Mouse (Mus musculus) embryonic facial prominence, embryonic 13.5 days (tissue): ENCODE measurements around the gene Slc16a3. TPM values are rescaled to one million over a fixed set of nuclear protein-coding genes. Genes with fewer than 3 reads are reported as not detected.

Experiments
- ATAC-seq: fragments of 200-750 bp; cut with Nextera tagmentation; 2 replicates; pipeline ENCODE4 v1.8.0; 2017; ENCODE audit warnings: low read depth; ENCODE audit not compliant: insufficient number of reproducible peaks, insufficient read depth, low FRiP score, low TSS enrichment
- H3K27ac ChIP-seq: fragments of 300-500 bp; sonication (generic); 2 replicates; pipeline ENCODE4 v1.5.1; 2015; ENCODE audit warnings: moderate library complexity, mild to moderate bottlenecking, inconsistent platforms
- H3K27me3 ChIP-seq: fragments of 300-500 bp; sonication (generic); 2 replicates; pipeline ENCODE4 v1.6.1; 2015; ENCODE audit warnings: mild to moderate bottlenecking, inconsistent platforms
- H3K36me3 ChIP-seq: fragments of 300-500 bp; sonication (generic); 2 replicates; pipeline ENCODE4 v1.6.1; 2015; ENCODE audit warnings: mild to moderate bottlenecking, inconsistent platforms
- H3K4me1 ChIP-seq: fragments of 300-500 bp; sonication (generic); 2 replicates; pipeline ENCODE4 v1.6.1; 2015; ENCODE audit warnings: inconsistent platforms
- H3K4me2 ChIP-seq: fragments of 300-500 bp; sonication (generic); 2 replicates; pipeline ENCODE4 v1.6.1; 2015; ENCODE audit warnings: moderate library complexity, mild to moderate bottlenecking, inconsistent platforms
- H3K4me3 ChIP-seq: fragments of 300-500 bp; sonication (generic); 2 replicates; pipeline ENCODE4 v1.5.1; 2015; ENCODE audit warnings: mild to moderate bottlenecking, inconsistent platforms
- H3K9ac ChIP-seq: fragments of 300-500 bp; sonication (generic); 2 replicates; pipeline ENCODE4 v1.6.1; 2015; ENCODE audit warnings: mild to moderate bottlenecking, inconsistent platforms
- H3K9me3 ChIP-seq: fragments of 300-500 bp; sonication (generic); 2 replicates; pipeline ENCODE4 v1.6.1; 2016; ENCODE audit warnings: inconsistent platforms
- WGBS: fragments of 180-500 bp; shearing (Covaris S2); methylation state at CpG from one replicate; pipeline ENCODE4 v1.1.7; 2015; ENCODE audit warnings: mixed read lengths; 5-methylcytosine and 5-hydroxymethylcytosine counted together
- polyA plus RNA-seq: library from polyadenylated mRNA; unstranded; fragments of >200 nt; fragmentation: Nextera tagmentation; extraction: Ambion mirVana; gene quantifications from 2 replicates; pipeline ENCODE4 v1.2.1, GENCODE M21; 2015

Slc16a3 gene
- 56.4 and 63.4 TPM in 2 replicates for polyA plus RNA-seq

DNA sequence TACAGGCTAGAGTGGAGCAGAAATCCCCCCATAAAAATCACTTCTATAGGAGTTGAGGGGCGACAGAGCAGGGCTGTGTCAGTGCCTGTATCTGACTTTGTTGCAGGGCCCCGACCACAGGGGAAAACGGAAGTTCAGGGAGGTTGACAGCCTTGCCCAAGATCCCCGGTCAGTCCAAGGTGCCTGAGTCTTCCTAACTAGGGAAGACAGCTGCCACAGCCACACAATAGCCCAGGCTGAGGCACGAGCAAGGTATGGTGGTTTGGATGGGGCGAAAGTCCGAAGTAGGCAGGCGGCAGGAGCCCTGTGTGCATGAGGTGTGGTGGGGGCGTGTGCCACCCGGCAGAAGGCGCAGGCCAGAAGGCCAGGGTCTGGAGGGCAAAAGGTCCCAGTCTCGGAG, at the start of gene Slc16a3:
TSS of gene Slc16a3 (plus strand) at position 153 of the 400 bp plus-strand sequence.
- Histone ChIP-seq H3K27me3 (peaks cover 13% of the 10 kb centered on the region; the same call in 1 of the 2 replicates), H3K9ac (peak within 1 kb of the TSS; percentile 78), H3K4me2 (peak within 1 kb of the TSS; percentile 75), H3K36me3 (no peaks in the 10 kb centered on the region), H3K27ac (peak within 1 kb of the TSS; percentile 48; the same call in 1 of the 2 replicates), H3K4me3 (peak within 1 kb of the TSS; percentile 57), H3K4me1 (peaks cover 33% of the 10 kb centered on the region), H3K9me3 (no peaks in the 10 kb centered on the region)
- WGBS: 26% methylated on average over 12 of the region's 12 CpGs
- ATAC-seq: no peak

DNA sequence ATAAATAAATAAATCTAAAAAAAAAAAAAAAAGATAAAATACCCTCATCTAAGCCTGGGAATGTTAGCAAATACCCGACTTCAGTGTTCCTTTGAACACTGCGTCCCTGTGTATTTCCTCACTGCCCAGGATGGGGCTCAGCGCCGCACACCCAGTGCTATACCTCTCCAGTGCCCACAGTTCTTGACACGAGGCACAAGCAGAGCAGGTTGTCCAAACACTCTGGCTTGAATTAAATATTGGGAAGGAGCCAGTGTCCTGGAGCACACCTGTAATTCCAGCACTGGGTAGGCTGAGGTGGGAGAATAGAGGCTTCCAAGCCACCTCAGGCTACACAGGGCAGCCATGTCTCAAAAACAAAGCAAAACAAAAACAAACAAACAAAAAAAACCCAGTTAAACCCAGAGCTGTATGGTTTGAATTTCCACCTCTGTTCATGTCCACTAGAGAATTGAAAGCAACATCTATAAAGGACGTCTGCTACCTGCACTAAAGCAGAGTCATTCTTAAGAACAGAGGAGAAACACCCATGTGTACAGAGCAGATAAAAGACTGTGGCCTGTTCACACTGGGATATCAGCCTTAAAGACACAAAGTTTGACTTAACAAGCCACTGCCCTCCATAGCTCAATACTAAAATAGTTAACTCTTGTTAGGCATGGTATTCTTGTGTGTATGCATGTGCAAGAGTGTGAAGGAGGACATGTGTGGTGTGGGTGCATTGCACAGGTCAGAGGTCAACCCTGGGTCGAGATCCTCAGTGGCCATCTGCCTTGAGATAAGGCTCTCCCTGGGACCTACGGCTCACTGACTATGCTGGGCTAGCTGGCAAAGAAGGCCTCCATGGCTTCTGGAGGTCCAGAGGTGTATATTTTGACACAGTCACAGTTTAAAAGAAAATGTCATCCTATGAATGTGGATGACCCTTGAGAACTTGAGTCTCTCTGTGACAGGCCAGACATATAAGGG, 47.7 kb upstream of the Slc16a3 start:
- Histone ChIP-seq H3K9ac (no peak overlapping the region), H3K4me2 (no peak overlapping the region), H3K4me3 (no peak overlapping the region), H3K36me3 (peaks cover 38% of the 10 kb centered on the region), H3K27ac (no peak overlapping the region), H3K27me3 (no peaks in the 10 kb centered on the region), H3K9me3 (no peaks in the 10 kb centered on the region), H3K4me1 (no peaks in the 10 kb centered on the region)
- ATAC-seq: no peak
- 79% methylated on average over 8 of the region's 8 CpGs for WGBS

DNA sequence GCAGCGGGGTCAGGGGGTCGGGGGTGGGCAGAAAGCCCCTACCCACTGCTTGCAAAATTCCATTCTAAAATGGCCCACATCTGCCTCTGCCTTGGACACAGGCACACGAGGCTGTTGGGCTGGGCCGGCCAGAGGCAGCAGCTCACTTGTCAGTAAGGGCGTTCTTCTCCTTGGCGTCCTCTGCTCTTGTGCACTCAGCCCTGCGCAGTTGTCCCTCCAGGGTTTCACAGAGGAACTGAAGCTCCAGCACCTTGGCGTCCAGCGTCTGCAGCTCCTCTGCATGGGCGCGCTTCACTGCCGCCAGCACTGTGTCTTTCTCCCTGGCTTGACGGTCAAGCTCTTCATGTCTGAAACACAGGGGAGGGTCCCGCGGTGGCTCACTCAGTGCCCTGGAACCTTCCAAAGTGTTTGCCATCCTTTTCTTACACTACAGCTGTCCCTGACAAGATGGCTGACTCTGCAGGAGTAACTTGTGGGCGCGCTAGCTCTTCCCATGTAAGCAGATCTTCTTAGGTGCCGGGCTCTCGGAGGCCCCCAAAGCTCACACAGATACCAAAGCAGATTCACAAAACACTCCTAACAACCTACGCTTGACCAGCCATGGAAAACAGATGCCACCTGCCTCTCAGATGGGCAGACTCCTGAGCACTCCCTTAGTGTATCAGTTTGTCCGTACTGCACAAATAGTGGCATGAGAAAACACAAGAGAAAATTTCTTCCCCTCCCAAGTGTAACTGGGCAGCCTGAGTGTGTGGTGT, 46.4 kb upstream of the Slc16a3 start:
- no peaks in the 10 kb centered on the region for H3K4me1 ChIP-seq

DNA sequence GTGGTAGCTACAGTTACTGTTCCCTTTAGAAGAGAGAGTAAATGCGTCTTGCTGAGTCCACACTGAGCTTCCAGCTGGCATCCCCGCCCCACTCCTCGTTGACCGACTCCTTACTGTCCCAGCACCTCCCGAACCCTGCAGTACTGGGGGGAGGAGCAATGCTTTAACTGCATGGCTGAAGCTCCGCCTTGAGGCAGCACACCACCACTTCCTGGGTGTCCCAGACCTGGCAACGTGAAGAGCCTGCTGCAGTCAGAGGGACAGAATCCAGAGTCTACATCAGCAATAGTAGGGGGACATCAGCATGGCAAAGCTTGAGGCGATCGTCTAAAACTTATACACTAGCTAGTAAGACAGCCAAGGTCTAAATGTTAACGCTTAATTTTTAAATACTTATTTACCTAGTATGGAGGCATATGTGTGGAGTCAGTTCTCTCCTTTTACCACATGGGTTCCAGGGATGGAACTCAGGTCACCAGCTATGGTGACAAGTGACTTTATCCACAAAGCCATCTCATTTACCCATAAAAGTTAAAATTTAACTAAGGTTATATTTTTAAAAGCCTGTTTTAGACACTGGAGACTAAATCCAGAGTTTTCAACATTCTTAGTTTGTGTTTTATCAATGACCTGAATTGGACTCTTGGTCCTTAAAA, 45.7 kb upstream of the Slc16a3 start:
- Histone ChIP-seq H3K4me3 (no peak overlapping the region), H3K4me1 (no peaks in the 10 kb centered on the region), H3K27me3 (no peaks in the 10 kb centered on the region), H3K9ac (no peak overlapping the region), H3K27ac (no peak overlapping the region), H3K36me3 (peaks cover 28% of the 10 kb centered on the region), H3K4me2 (no peak overlapping the region), H3K9me3 (no peaks in the 10 kb centered on the region)
- WGBS: 58% methylated on average over 10 of the region's 10 CpGs
- no peak for ATAC-seq

More for the DNA sequence above, 46.4 kb upstream of the Slc16a3 start:
- H3K27ac ChIP-seq: no peak overlapping the region
- H3K4me2 ChIP-seq: no peak overlapping the region
- H3K36me3 ChIP-seq: peaks cover 30% of the 10 kb centered on the region
- H3K9ac ChIP-seq: no peak overlapping the region
- no peak for ATAC-seq
- H3K4me3 ChIP-seq: no peak overlapping the region
- WGBS: 81% methylated on average over 21 of the region's 21 CpGs
- no peaks in the 10 kb centered on the region for H3K9me3 ChIP-seq
- no peaks in the 10 kb centered on the region for H3K27me3 ChIP-seq

DNA sequence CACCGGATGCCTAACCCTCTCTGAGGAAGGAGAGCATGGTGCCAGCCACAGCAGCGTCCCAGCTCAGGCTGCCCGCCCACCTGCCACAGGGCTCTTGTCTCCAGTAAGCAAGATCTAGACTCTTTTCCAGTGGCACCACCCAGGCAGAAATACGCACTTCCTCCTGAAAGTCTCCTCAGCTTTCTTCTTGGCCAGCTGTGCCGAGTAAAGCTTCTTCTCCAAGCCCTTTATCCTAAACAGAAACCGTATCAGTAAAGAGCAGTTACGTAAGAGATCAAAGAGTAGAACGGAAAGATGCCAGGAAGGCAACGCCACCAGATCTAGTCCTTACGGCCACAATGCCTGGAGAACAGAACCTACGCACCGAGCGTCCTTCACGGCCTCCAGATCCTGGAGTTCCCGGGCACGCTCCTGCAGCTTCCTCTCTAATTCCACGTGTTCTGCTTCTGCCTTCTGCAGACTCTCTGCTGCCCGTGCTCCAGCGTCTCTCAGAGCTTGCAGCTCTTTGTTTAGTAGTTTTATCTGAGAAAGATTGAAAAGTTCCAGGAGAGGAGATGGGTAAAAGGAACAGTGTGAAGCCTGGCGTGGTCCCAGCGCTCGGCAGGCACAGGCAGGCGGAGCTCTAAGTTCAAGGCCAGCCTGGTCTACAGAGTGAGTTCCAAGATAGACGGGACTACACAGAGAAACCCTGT, 45.0 kb upstream of the Slc16a3 start:
- Histone ChIP-seq H3K36me3 (peaks cover 29% of the 10 kb centered on the region; the same call in 1 of the 2 replicates), H3K27ac (no peak overlapping the region), H3K4me2 (no peak overlapping the region), H3K9me3 (no peaks in the 10 kb centered on the region), H3K4me1 (no peaks in the 10 kb centered on the region), H3K27me3 (no peaks in the 10 kb centered on the region), H3K4me3 (no peak overlapping the region), H3K9ac (no peak overlapping the region)
- 85% methylated on average over 24 of the region's 24 CpGs for WGBS
- ATAC-seq: no peak

DNA sequence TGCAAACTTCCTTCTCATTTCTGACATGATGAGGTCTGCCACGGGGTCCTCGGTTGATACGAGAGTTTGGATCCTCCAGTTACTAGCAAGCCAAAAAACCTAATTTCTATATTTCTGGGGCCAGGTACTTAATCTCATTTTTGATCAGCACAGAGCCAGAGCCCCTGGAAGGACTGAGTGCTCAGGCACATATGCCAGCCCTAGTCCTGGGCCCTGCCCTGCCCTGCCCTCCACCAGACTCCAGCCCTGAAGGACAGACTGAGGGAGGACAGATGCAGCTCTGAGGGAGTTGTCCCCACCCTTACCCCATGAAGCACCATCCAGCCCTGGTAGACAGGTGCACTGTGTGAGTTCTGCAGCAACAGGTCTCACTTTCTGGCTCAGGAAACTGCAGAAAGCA, 43.7 kb upstream of the Slc16a3 start:
- 94% methylated on average over 3 of the region's 3 CpGs for WGBS
- H3K9ac ChIP-seq: no peak overlapping the region
- peaks cover 29% of the 10 kb centered on the region; the same call in 1 of the 2 replicates for H3K36me3 ChIP-seq
- H3K4me3 ChIP-seq: no peak overlapping the region
- no peak for ATAC-seq
- no peak overlapping the region for H3K4me2 ChIP-seq
- no peaks in the 10 kb centered on the region for H3K4me1 ChIP-seq
- H3K9me3 ChIP-seq: no peaks in the 10 kb centered on the region
- H3K27ac ChIP-seq: no peak overlapping the region
- no peaks in the 10 kb centered on the region for H3K27me3 ChIP-seq

DNA sequence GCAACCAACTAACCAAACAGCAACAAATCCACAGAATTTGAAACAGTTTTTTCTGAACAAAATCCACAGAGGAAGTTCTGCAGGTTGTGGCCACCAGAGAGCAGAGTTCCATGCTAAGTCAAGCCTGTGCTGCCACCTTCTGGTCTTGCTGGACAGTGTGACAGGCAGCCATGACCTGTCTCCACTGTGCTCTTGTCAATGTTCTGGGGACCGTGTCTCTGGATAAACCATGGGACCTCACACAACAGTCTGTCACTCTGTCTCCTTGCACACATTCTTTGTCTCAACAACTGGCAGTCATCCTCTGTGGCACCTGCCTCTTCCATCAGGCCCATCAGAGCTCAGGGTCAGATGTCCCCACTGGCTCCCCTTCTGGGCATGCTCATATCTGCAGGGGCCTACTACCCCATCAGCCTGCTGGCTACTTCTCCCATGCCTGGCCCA, 42.8 kb upstream of the Slc16a3 start:
- H3K4me1 ChIP-seq: no peaks in the 10 kb centered on the region
- H3K36me3 ChIP-seq: peaks cover 29% of the 10 kb centered on the region; the same call in 1 of the 2 replicates
- H3K4me2 ChIP-seq: no peak overlapping the region
- 24% methylated on average over 1 of the region's 1 CpGs for WGBS
- no peak overlapping the region for H3K9ac ChIP-seq
- no peaks in the 10 kb centered on the region for H3K27me3 ChIP-seq
- H3K9me3 ChIP-seq: no peaks in the 10 kb centered on the region
- H3K4me3 ChIP-seq: no peak overlapping the region
- ATAC-seq: peak; percentile 75; the same call in 1 of the 2 replicates
- H3K27ac ChIP-seq: no peak overlapping the region

DNA sequence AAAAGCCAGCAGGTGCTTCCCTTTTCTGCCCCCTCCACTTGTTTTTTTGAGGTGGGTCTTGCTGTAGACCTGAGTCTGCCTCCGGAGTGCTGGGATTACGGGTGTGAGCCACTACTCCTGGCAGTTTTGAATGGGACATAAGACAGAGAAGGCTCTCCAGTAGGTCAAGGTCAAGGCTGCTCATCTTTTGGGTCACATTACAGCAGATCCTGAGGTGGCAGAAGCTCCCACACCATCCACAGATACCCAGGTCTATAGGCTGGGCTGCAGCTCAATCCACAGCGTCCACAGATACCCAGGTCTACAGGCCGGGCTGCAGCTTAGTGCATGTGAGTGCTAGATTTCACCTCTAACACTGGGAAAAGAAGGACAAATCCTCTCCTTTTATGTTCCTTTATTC, 34.5 kb upstream of the Slc16a3 start:
- Histone ChIP-seq H3K4me3 (no peak overlapping the region), H3K36me3 (peaks cover 21% of the 10 kb centered on the region)

DNA sequence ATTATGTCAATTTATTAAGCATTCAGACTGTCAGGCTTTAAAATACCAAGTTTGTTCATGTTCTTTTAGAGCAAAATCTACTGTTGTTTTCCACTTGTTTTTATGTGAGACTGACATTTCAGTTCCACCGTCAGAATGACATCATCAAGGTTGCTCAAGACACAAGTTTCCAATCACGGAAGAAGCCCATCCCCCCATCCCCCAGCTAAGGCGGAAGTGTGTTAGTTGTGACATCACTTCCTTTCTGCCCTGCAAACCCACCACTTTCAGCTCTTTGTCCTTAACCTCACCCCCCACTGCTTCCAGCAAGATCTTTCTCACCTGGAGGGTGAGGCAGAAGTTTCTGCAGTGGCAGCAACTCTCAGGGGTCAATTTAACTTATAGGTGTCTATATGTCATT, 31.8 kb upstream of the Slc16a3 start:
- no peak for ATAC-seq
- Histone ChIP-seq H3K27ac (no peak overlapping the region), H3K36me3 (peaks cover 40% of the 10 kb centered on the region), H3K4me2 (no peak overlapping the region), H3K4me3 (no peak overlapping the region), H3K9ac (no peak overlapping the region), H3K9me3 (no peaks in the 10 kb centered on the region), H3K27me3 (no peaks in the 10 kb centered on the region), H3K4me1 (no peaks in the 10 kb centered on the region)
- WGBS: 53% methylated on average over 3 of the region's 3 CpGs

More for the DNA sequence above, 34.5 kb upstream of the Slc16a3 start:
- H3K4me2 ChIP-seq: no peak overlapping the region
- WGBS: 95% methylated on average over 4 of the region's 4 CpGs
- H3K9me3 ChIP-seq: no peaks in the 10 kb centered on the region
- no peak overlapping the region for H3K27ac ChIP-seq
- no peaks in the 10 kb centered on the region for H3K27me3 ChIP-seq
- H3K4me1 ChIP-seq: no peaks in the 10 kb centered on the region
- H3K9ac ChIP-seq: no peak overlapping the region
- no peak for ATAC-seq

DNA sequence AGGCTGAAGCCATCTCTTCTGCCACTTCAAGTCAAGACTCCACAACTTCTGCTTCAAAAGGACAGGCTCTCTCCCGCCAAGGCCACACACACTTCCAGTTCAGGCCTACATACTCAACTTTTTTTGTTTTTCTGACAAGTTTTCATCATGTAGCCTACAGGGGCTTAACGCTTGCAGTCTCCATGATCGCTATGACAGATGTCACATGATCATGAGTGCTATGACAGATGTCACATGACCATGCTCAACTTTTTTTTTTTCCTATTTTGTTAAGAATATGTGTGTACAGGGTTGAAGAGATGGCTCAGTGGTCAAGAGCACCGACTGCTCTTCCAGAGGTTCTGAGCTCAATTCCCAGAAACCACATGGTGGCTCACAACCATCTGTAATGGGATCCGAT, 30.5 kb upstream of the Slc16a3 start:
- WGBS: 96% methylated on average over 5 of the region's 5 CpGs
- H3K9me3 ChIP-seq: no peaks in the 10 kb centered on the region

DNA sequence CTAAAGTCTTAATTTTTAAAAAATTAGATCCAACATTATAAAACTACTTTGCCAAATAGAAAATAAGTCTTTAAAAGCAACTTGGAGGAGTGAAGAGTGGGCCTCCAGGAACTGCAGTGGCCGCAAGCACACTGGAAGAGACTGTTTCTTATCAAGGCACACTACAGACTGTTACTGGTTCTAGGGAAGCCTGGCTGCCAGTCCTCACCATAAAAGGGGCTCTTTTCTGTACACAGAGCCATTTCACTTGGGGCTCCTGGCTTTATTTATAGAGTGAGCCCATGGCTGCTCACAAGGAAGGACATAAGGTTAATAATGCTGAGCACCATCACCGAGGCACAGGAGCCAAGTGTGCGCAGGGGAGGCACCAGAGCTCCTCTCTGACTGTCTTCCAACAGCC, 25.8 kb upstream of the Slc16a3 start:
- Histone ChIP-seq H3K4me1 (no peaks in the 10 kb centered on the region), H3K27me3 (no peaks in the 10 kb centered on the region), H3K4me2 (no peak overlapping the region), H3K36me3 (peaks cover 54% of the 10 kb centered on the region), H3K27ac (no peak overlapping the region), H3K9ac (no peak overlapping the region), H3K9me3 (no peaks in the 10 kb centered on the region), H3K4me3 (no peak overlapping the region)
- ATAC-seq: no peak
- WGBS: 93% methylated on average over 3 of the region's 3 CpGs

More for the DNA sequence above, 30.5 kb upstream of the Slc16a3 start:
- H3K4me2 ChIP-seq: no peak overlapping the region
- no peaks in the 10 kb centered on the region for H3K4me1 ChIP-seq
- no peak overlapping the region for H3K9ac ChIP-seq
- no peak overlapping the region for H3K27ac ChIP-seq
- H3K4me3 ChIP-seq: no peak overlapping the region
- H3K27me3 ChIP-seq: no peaks in the 10 kb centered on the region
- peaks cover 49% of the 10 kb centered on the region for H3K36me3 ChIP-seq
- no peak for ATAC-seq
